Mouse (Mus musculus) stomach, postnatal 0 days (tissue): ENCODE data around the gene Pdgfa. TPM values are rescaled to one million over a fixed set of nuclear protein-coding genes. Genes with fewer than 3 reads are reported as not detected.

Source experiments
- ATAC-seq: fragments of 200-750 bp; cut with Nextera tagmentation; 2 replicates; pipeline ENCODE4 v1.8.0; 2017; ENCODE audit not compliant: low FRiP score, low TSS enrichment
- DNase-seq: peaks from one replicate; pipeline ENCODE4 v3.0.0-alpha.2; 2016; ENCODE audit warnings: low spot score
- H3K27ac ChIP-seq: fragments of 300-500 bp; sonication (generic); replicated peaks from 2 replicates; pipeline ENCODE4 v1.5.1; 2014; ENCODE audit warnings: mild to moderate bottlenecking, control low read depth
- H3K27me3 ChIP-seq: fragments of 300-500 bp; sonication (generic); 2 replicates; pipeline ENCODE4 v1.6.1; 2014; ENCODE audit warnings: low read length; ENCODE audit not compliant: control insufficient read depth, insufficient read depth
- H3K36me3 ChIP-seq: fragments of 300-500 bp; sonication (generic); 2 replicates; pipeline ENCODE4 v1.6.1; 2014; ENCODE audit warnings: low read length, mixed read lengths; ENCODE audit not compliant: control insufficient read depth, insufficient read depth
- H3K4me1 ChIP-seq: fragments of 300-500 bp; sonication (generic); replicated peaks from 2 replicates; pipeline ENCODE4 v1.6.1; 2014; ENCODE audit warnings: antibody characterized with exemption; ENCODE audit not compliant: control insufficient read depth, insufficient read depth
- H3K4me2 ChIP-seq: fragments of 300-500 bp; sonication (generic); replicated peaks from 2 replicates; pipeline ENCODE4 v1.6.1; 2014; ENCODE audit warnings: low read depth, mild to moderate bottlenecking, control low read depth, moderate library complexity
- H3K4me3 ChIP-seq: fragments of 300-500 bp; sonication (generic); 2 replicates; pipeline ENCODE4 v1.5.1; 2014; ENCODE audit warnings: low read depth, low read length, control low read depth
- H3K9ac ChIP-seq: fragments of 300-500 bp; sonication (generic); 2 replicates; pipeline ENCODE4 v1.6.1; 2014; ENCODE audit warnings: mild to moderate bottlenecking, low read length, control low read depth, mixed read lengths
- H3K9me3 ChIP-seq: fragments of 300-500 bp; sonication (generic); 2 replicates; pipeline ENCODE4 v1.6.1; 2016; ENCODE audit warnings: low read length; ENCODE audit not compliant: control insufficient read depth
- CTCF ChIP-seq: IDR thresholded peaks from 2 replicates; pipeline ENCODE4 v1.5.1; 2016; ENCODE audit warnings: antibody characterized with exemption, low read depth, mild to moderate bottlenecking, moderate library complexity
- EP300 ChIP-seq: optimal IDR thresholded peaks from 2 replicates; pipeline ENCODE3; 2016; ENCODE audit warnings: antibody characterized with exemption
- WGBS: fragments of 180-500 bp; shearing (Covaris S2); extraction: QIAGEN DNeasy Blood & Tissue Kit; methylation state at CpG from one replicate; pipeline ENCODE4 v1.1.7; 2014; 5-methylcytosine and 5-hydroxymethylcytosine counted together
- polyA plus RNA-seq: library from polyadenylated mRNA; unstranded; fragments of >200 nt; fragmentation: Nextera tagmentation; extraction: Ambion mirVana; gene quantifications from 2 replicates; pipeline ENCODE4 v1.2.1, GENCODE M21; 2015

Gene Pdgfa
- polyA plus RNA-seq, 1 experiment from 2014 or later, result 60.4 TPM

GRCm38 (mm10) chr5:138988764-138989163, 8.4 kb downstream of the Pdgfa start:
- Histone ChIP-seq H3K4me1 (peaks cover 12% of the 10 kb centered on the region; the same call in 1 of the 2 replicates), H3K4me2 (0 out of 2 replicates have a peak overlapping the region, but pooled peaks have one; percentile 8), H3K9ac (no peak overlapping the region), H3K27me3 (0 out of 2 replicates have a peak, but pooled peaks cover 3% of the 10 kb centered on the region), H3K36me3 (peaks cover 8% of the 10 kb centered on the region), H3K4me3 (no peak overlapping the region), H3K9me3 (no peaks in the 10 kb centered on the region), H3K27ac (peak overlapping the region; percentile 56)
- ATAC-seq (peak; percentile 66), DNase-seq (peak; percentile 85)
- TF ChIP-seq EP300 (no peak), CTCF (peak; percentile 51)
- WGBS, result 22% methylated on average over 9 of the region's 9 CpGs

- ATAC-seq (no peak; the same call in 1 of the 2 replicates), DNase-seq (no peak)
- Histone ChIP-seq H3K27me3 (0 out of 2 replicates have a peak, but pooled peaks cover 3% of the 10 kb centered on the region), H3K27ac (peak overlapping the region; percentile 56), H3K9me3 (no peaks in the 10 kb centered on the region), H3K9ac (no peak overlapping the region), H3K36me3 (peaks cover 11% of the 10 kb centered on the region), H3K4me1 (peaks cover 12% of the 10 kb centered on the region; the same call in 1 of the 2 replicates), H3K4me3 (no peak overlapping the region), H3K4me2 (no peak overlapping the region)
- TF ChIP-seq EP300 (no peak), CTCF (no peak)
- WGBS, result 47% methylated on average over 10 of the region's 10 CpGs
Observed at GRCm38 (mm10) chr5:138987994-138988393, 9.2 kb downstream of the Pdgfa start.

DNA sequence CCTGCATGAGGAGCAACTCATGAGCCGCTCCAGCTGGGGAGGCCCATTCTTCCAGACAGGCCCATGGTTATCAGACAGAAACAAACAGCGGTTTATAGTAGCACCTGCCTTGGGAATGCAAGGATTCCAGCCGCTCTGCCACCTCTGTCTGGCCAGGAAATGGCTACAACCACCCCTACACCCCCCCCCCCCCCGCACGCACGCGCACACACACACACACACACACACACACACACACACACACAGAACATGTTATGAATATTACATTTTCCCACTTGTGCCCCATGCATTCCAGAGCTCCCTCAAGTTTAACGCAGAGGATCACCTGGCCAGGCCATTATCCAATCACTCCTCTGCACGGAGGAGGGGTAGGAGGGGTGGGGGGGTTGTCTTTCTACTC, 15.2 kb downstream of the Pdgfa start:
- H3K4me1 ChIP-seq, result no peaks in the 10 kb centered on the region
- DNase-seq (no peak), ATAC-seq (no peak)
- H3K27me3 ChIP-seq, result no peaks in the 10 kb centered on the region
- no peak overlapping the region for H3K27ac ChIP-seq
- TF ChIP-seq CTCF (no peak), EP300 (no peak)
- no peaks in the 10 kb centered on the region for H3K9me3 ChIP-seq
- no peak overlapping the region for H3K9ac ChIP-seq
- H3K4me3 ChIP-seq, result no peak overlapping the region
- H3K36me3 ChIP-seq, result peaks cover 20% of the 10 kb centered on the region
- 73% methylated on average over 8 of the region's 9 CpGs for WGBS
- H3K4me2 ChIP-seq, result no peak overlapping the region

GRCm38 (mm10) chr5:138980608-138981007, 16.6 kb downstream of the Pdgfa start:
- H3K9ac ChIP-seq, result no peak overlapping the region
- TF ChIP-seq EP300 (no peak), CTCF (no peak)
- H3K4me3 ChIP-seq, result no peak overlapping the region
- H3K27ac ChIP-seq, result no peak overlapping the region
- peaks cover 21% of the 10 kb centered on the region for H3K36me3 ChIP-seq
- H3K4me1 ChIP-seq, result no peaks in the 10 kb centered on the region
- DNase-seq (peak; percentile 51), ATAC-seq (0 out of 2 replicates have a peak, but pooled peaks have one; percentile 34)
- no peaks in the 10 kb centered on the region for H3K27me3 ChIP-seq
- 75% methylated on average over 9 of the region's 9 CpGs for WGBS
- H3K9me3 ChIP-seq, result no peaks in the 10 kb centered on the region
- no peak overlapping the region for H3K4me2 ChIP-seq

- WGBS, result 57% methylated on average over 8 of the region's 8 CpGs
Observed at GRCm38 (mm10) chr5:138979840-138980239, 17.3 kb downstream of the Pdgfa start.

GRCm38 (mm10) chr5:138977759-138978158, 19.4 kb downstream of the Pdgfa start:
- Histone ChIP-seq H3K9me3 (no peaks in the 10 kb centered on the region), H3K4me3 (no peak overlapping the region), H3K9ac (no peak overlapping the region), H3K36me3 (peaks cover 10% of the 10 kb centered on the region), H3K27ac (no peak overlapping the region), H3K4me1 (no peaks in the 10 kb centered on the region), H3K27me3 (no peaks in the 10 kb centered on the region), H3K4me2 (no peak overlapping the region)
- DNase-seq, result no peak
- ATAC-seq, result no peak
- TF ChIP-seq EP300, result no peak
- no peak for TF ChIP-seq CTCF
- 36% methylated on average over 3 of the region's 3 CpGs for WGBS

More at GRCm38 (mm10) chr5:138979840-138980239, 17.3 kb downstream of the Pdgfa start:
- Histone ChIP-seq H3K9me3 (no peaks in the 10 kb centered on the region), H3K36me3 (peaks cover 17% of the 10 kb centered on the region), H3K9ac (no peak overlapping the region), H3K4me3 (no peak overlapping the region), H3K4me2 (no peak overlapping the region), H3K27me3 (no peaks in the 10 kb centered on the region), H3K27ac (no peak overlapping the region), H3K4me1 (no peaks in the 10 kb centered on the region)
- no peak for DNase-seq
- no peak; the same call in 1 of the 2 replicates for ATAC-seq
- TF ChIP-seq EP300 (no peak), CTCF (no peak)
